Mouse (Mus musculus): ENCODE results near the gene Iba57.
"Not testable (repeated sequence)": the region's sequence is repeated elsewhere in the genome, so short reads cannot be mapped to it uniquely, and the experiment has no call there.

Gene Iba57

DNA sequence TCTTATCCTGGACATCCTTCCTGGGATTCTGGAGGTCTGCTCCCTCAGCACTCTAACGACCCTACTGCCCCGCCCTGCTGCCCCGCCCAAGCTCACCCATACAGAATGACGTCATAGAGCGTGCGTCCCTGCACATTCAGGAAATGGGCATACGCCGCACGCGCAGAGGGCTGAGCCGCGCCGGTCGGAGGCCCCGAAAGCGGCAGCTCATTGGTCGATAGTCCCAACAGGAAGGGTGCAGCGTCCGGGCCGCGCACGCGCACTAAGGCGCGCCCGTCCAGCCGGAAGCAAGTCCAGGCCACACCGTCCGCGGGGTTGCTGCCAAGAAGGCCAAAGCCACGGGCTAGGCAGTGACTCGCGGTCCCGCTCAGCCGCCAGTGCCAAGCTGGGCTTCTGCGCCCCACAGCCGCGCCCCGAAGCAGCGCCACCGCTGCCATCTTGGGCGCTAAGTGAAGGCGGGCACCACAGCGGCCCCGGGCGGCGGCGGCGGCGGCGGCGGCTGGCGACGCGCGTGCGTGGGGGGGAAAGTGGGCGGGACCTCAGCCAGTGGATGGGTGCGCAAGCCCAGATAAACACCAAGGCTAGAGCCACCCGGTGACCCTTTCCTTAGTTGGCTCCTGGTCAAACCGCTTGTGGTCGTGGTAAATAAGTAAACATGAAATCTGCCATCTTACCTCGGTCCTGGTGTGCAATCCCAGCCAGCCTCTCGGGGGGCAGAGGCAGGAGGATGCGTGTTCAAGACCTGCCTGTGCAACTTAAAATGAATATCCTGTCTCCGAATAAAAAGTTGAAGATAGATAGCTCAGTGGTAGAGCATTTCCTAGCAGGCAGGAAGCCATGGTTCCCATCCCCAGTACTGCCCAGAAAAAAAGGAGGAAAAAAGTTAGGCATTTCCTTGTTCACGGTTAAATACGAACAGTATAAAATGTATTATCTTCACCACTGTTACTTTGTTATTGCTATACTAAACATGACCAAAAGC lies at the start of gene Iba57:
Gene Iba57 (minus strand): TSS at position 485 of the 982 bp plus-strand sequence.
- DNase-seq (ENCODE audit: extremely low spot score, low spot score), result peak; percentile 97

DNA sequence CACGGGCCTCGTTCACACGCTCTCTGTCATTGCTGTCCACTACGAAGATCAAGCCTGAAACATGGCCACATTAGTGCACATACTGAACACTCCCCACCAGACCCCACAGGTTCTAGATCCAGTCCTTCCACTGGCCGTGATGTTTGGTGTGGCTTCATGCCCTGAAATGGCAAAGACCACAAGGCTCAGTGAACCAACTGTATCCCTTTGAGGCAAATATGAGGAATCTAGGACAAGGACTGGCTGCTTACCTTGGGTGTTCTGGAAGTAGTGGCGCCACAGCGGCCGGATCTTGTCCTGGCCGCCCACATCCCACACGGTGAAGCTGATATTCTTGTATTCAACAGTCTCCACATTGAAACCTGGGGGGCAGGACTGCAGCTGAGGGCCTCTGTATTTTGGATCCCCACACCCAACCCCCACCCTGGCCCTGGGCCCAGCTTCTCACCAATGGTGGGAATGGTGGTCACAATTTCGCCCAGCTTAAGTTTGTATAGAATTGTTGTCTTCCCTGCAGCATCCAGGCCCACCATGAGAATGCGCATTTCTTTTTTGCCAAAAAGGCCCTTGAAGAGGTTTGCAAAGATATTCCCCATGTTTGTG lies 49.5 kb upstream of the Iba57 start:
- no peak for DNase-seq (ENCODE audit: extremely low spot score, low spot score)

DNA sequence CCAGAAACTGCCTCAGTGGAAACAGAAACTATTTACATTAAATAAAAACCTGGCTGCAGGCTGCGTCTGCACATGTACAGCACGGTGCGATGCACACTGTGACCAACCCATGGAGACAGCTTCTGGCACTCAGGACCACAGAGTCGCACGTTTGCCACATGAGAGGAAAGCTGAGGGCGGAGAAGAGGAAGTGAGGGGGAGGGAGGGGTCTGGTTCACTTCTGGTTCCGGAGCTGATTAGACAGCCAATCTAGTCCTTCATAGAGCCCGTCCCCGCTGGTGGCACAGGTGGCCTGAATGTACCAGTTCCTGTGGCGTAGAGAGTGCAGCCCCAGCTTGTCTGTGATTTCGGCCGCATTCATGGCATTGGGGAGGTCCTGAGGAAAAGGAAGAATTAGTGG lies 48.8 kb upstream of the Iba57 start:
- DNase-seq (ENCODE audit: extremely low spot score, low spot score), result not testable (repeated sequence)

DNA sequence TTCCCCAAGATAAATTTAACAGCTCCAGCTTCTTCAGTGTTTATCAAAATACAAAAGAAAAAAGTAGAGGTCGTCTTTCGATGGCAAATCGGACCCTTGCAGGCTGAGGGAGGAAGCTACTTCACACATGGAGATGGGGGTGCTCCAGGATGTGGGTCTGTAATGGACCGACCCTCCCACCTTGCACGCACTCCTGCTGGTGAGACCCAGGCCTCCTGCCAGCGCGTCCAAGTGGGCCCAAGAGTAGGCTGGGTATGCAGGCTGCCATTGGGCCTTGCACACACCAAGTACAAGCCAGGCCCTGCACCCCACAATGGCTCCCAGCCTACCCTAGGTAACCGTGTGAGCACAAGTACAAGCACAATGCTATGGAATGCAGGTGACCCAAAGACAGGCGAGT lies 48.0 kb upstream of the Iba57 start:
- DNase-seq (ENCODE audit: extremely low spot score, low spot score), result not testable (repeated sequence)

DNA sequence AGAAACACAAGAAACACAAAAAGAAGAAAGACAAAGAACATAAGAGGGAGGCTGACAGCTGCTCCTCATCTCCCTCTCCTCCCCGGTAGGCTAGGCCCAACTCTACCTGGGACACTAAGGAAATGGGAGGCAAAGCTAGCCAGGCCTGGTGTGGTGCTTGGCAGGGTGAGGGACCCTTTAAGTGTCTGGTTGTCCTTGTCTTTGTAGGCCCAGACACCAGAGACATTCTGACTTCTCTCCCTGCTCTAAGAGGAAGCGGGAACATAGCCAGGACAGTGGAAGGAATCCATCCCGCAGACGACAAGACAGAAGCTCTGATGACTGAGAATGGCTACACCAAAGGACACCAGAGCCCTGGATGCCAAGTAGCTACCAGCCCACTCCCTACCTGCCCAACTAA lies 46.5 kb upstream of the Iba57 start:
- no peak for DNase-seq (ENCODE audit: extremely low spot score, low spot score)

DNA sequence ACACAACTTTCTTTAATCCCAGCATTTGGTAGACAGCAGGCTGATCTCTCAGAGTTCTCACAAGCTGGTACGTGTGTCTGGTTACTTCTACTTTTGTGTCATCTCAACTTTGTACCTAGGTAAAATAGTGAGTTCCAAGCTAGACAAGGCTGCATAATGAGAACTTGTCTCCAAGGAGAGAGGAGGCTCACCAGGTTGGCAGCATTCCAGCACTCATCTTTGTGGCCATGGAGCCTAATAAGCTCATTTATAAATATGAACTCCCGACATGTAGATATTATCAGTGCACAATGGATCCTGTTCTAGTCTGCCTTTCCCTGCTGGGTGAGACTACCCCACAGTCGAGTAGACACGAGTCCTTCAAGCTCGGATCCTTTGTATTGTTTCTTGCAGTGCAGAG lies 46.0 kb upstream of the Iba57 start:
- no peak for DNase-seq (ENCODE audit: extremely low spot score, low spot score)

DNA sequence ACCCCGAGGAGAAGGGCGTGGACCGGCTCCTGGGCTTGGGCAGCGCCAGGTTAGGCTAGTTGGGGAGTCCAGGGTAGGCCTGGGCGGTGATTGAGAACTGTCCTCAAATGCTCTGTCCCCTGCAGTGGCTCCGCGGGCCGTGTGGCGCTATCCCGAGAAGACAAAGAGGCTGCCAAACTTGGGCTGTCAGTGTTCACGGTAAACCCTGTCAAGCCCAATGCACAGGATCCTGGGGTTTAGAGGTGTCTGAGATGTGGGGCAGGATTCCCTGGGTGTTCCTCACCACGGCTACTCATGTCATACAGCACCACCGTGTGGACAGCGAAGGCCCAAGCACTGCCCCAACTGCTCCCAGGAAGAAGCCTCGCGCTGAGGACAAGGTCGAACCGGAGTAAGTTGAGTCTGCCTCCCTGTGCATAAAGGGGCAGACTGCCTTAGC lies 45.5 kb upstream of the Iba57 start:
- DNase-seq (ENCODE audit: extremely low spot score, low spot score), result peak; percentile 67

DNA sequence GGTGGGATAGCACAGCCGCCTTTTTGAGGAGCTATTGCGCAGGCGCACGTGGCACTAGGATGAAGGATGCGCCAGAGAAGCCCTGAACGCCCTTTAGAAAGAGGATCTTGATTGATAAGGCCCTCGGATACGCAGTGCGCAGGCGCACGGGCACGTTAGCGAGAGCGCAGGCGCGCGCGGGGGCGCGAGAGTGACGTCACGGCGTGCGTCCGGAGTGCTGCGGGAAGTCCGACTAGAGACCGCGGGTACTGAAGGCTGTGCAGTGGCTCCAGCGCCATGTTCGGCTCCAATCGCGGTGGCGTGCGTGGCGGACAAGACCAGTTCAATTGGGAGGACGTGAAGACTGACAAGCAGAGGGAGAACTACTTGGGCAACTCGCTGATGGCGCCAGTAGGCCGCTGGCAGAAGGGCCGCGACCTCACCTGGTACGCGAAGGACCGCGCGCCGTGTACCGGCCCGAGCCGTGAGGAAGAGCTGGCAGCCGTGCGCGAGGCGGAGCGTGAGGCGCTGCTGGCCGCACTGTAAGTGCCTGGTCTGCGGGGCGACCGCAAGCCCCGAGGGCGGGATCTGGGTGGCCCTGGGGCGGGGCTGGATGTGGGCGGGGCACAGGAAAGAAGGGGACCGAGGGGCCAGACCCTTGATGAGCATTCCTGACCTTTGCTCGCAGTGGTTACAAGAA lies 44.8 kb upstream of the Iba57 start, which contains the start of gene 2310033P09Rik:
Gene 2310033P09Rik (plus strand): TSS at position 169 of the 679 bp plus-strand sequence.
- DNase-seq (ENCODE audit: extremely low spot score, low spot score), result peak; percentile 96

DNA sequence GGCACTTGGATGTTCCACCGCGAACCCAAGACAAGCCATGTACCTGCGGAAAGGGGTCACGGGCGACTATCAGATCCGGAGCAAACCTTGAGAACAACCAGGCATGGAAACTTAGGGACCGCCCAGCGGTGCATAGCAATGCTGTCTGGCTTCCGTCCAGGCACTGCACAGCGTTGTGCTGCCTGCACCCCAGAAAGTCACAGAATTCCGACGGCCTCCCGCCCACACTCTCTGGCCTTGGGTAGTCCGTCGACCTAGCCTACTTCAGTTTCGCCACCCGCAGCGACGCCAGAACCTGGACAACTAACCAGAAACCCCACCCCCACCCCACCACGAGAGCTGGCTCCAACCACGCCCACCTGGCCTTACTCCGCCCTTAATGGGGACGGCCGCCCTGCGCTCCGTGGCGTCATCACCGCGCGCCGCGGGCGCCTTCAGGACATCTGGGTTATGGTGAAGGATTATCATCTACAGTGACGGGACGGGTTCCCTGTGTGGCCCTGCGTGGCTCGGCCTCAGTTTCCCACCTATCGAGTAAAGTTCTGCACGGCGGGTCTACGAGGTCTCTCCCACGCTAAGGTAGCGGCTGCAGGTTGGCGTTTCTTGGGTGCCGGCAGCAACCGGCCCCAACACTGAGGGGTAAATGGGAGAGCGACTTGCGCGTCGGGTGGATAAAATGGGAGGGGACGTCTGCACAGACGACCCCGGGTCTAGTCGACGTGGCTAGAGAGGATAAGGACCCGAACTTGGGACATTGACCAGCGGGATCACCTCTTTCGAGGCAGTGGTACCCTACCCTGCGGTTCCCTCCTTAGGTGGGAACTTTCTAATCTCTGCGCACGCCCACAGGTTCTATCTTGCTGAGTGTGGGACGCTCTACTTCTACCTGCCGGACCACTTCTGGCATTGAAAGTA lies 38.8 kb upstream of the Iba57 start, which contains the start of gene Mrpl55:
Gene Mrpl55 (plus strand): TSS at position 406 of the 915 bp plus-strand sequence.
- peak; percentile 97 for DNase-seq (ENCODE audit: extremely low spot score, low spot score)

DNA sequence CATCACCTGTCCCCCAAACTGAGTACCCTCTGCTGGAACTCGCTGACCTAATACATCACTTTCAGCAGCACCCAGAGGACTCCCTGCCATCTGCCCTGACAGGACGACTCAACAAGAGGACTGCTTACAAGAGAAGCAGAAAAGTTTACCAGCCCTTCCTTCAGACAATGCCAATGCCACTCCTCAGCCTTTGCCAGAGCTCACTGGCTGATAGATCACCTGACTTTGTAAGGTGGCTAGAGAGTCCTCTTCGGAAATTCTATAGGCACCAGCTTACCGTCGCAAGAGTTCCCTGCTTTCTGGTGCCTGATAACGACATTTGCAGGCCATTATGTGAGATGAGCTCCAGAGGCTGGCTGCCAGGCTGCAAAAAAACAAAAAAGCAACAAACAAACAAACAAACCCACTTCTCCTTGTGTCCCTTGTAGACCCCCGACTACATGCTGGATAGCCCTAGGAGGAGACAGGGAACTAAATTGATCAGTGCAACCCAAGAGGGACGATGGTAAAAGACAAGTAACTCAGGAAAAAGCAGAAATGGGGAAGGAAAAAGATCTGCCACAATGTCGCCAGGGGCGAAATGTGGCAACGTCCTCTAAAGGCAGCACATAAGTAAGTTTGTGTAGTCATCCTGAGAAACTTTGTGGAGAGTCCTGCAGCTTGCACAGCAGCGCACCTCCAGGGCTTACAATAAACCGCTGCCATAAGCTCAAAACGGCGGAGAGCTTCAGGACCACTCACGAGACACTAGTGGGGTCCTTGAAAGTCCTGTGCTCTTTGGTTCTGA lies 37.9 kb upstream of the Iba57 start:
- no peak for DNase-seq (ENCODE audit: extremely low spot score, low spot score)

DNA sequence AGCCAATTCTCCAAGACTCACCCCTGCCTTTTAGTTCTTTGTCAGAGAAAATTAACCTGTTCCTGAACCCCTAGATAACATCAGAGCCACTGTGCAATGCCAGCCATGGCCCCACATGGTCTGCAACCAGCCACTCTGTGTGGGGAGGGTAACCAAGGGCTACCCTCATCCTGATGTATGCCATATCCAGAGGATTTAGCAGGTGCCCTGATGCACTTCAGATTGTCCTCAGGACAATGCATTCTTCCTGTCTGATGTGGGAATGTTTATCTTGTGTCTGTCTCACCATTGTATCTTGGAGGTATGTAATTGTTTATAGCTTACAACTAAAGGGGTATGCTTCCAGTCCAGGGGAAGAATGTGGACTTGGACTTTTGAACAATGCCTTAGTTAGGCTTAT lies 32.7 kb upstream of the Iba57 start:
- no peak for DNase-seq (ENCODE audit: extremely low spot score, low spot score)

DNA sequence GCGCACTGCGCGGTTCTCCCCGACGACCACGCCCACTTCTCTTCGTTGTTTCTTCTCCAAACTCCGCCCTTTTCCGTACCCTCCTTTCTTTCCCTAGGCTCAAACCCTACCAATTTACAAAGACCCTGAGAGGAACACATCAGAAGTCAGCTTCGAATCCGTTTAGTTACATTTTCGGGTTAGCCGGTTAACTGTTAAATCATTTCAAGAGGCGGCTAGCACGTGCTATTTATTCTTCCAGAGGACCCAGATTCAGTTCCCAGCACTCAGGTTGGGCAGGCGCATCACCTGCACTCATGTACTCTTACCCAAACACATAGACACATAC lies 28.5 kb upstream of the Iba57 start, which contains the start of gene Guk1:
Gene Guk1 (minus strand): TSS at position 154 of the 328 bp plus-strand sequence.
- no peak for DNase-seq (ENCODE audit: extremely low spot score, low spot score)

DNA sequence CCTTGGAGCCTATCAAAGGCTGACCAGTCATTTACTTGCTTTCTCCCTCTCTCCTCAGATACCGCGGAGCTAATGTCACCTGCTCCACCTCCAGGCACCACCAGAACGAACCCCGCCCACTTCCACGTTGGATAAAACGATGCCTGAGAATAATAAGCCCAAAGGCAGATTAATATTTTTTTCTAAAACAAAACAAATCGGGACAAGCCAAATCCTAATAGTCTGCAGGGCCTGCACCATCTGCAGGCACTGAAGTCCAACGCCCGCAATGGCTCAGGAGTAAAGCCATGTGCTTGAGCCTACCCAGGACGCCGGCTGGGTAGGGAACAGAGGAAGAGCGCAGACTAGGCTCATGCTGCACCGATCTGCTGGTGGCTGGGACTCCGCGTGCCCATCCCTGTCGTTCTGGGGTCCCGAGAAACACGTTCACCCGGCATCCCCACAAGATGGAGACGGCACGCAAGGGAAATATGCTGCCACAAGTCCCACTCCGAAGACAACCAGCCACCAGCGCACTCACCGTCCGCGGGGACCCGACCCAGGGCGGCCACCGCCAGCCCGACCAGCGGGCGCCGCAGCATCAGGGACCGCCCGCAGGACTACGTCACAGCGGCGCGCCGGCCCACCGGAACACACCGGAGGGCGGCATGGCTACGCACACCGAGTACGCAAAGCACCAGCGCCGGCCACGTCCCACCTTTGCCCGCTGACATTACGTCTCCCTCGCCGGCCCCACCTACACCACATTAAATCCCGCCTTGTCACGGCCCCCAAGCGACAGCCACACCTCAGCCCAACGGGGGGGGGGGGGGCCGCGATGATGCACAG lies 27.9 kb upstream of the Iba57 start:
- peak; percentile 87 for DNase-seq (ENCODE audit: extremely low spot score, low spot score)

DNA sequence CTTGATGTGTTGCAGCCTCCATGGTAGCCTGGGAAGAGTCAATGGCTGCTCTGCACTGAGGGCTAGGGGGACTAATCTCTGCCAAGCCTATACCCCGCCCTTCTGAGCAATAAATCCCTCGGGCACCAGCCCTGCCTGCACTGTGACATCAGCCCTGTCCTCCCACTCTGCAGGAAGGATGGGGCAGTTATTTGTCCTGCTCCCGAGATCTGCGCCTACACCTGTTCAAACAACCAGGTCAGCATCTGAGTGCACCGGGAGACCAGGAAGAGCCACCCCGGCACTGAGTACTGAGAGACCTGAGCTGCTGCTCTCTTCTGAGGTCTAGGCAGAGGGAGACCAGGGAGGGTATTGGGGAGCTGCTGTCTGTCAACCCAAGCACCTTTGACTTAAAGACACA lies 24.2 kb upstream of the Iba57 start:
- no peak for DNase-seq (ENCODE audit: extremely low spot score, low spot score)

DNA sequence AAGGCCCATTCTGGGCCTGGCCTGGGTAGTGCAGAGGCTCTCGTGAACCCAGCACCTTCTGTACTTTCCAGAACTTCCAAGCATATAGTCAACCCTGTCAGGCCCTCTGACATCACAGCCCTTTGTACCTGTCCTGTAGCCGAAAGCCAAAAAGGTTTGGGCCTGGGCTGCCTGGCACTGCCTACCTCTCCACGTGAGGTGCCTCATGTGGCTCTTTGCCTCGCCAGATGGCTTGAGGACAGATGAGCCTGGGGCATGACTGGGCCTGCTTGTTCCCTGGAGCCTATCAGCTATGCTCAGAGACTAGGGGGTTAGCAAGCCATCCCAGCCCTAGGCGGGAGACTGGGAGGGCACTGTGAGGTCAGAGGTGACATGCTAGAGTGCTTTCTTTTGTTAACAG lies 22.0 kb upstream of the Iba57 start:
- no peak for DNase-seq (ENCODE audit: extremely low spot score, low spot score)

DNA sequence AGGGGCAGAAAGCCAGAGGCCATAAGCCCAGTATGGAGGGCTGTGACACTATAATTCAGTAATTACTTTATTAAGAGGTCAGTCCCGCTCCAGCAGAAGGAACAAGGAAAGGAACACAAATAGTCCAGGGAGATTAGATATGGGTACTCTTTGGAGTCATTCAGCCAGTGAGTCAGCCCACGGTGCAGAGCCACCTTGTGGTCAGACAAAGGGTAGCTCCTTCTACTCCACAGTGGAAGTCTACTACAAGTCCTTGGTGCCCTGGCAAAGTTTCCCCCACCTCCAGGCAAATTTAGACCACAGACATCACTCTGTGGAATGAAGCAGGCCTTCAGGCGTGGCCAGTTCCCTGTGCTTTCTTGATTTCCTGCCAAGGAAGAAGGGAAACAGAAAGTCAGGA lies 20.3 kb upstream of the Iba57 start:
- peak; percentile 27 for DNase-seq (ENCODE audit: extremely low spot score, low spot score)

DNA sequence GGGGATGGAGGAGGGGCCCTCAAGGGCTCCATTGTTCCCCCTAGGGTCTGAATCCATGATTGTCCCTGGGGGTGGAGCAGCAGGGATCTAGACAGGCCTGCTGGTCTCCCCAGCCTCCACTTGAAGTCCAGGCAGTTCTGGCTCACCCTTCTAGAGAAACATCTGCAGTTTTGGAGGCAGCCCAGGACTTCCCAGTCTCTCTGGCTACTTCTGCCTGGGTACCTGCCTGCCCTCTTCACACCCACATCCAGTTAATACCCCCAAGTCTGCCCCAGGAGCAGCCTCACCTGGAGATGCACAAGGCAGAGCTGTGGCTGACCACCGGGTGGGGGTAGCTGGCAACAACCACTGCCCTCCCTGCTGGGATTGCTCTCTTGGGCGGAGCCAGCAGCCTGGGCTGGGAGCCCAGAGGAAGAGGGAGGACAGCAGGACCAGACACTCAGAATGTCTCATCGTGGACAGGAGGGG lies 19.4 kb upstream of the Iba57 start, which contains the start of gene Gjc2:
Gene Gjc2 (minus strand): TSS at position 350 of the 468 bp plus-strand sequence.
- DNase-seq (ENCODE audit: extremely low spot score, low spot score), result no peak

DNA sequence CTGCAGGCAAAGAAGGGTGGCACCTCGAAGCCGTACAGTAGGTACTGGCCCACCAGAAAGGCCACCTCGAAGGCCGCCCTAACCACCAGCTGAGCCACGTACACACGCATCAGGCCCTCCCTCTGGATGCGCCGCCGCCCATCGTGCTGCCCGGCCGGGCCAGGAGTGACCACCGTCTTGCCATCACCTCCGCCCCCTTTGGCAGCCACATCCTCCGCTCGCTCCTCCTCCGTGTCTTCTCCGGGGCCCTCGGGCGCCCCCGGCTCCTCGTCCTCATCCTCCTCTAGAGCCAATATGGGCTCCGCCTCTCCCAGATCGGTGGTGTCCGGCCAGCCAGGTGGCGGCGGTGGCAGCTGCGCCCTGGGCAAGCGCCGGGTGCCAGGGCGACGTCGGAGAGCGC lies 13.4 kb upstream of the Iba57 start:
- DNase-seq (ENCODE audit: extremely low spot score, low spot score), result no peak

DNA sequence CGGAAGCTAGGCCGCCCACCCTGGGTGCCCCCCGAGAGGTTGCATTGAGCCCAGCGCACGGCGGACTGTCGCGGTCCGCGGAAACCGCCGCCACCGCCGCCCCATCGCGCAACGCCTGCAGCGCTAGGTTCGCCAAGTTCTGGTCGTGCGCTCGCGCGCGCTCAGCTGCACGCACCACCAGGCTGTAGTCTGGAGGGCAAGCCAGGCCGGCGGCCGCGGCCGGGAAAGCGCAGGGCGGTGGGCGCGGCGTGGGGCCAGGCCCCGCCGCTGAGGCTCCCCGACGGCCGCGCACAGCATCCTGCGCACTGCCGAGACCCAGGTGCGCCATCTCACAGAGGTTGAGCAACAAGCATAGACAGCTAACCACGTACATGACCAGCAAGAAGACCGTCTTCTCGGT lies 12.9 kb upstream of the Iba57 start:
- DNase-seq (ENCODE audit: extremely low spot score, low spot score), result peak; percentile 15
